Mouse (Mus musculus): ENCODE measurements around the gene Gpr182.

DNA sequence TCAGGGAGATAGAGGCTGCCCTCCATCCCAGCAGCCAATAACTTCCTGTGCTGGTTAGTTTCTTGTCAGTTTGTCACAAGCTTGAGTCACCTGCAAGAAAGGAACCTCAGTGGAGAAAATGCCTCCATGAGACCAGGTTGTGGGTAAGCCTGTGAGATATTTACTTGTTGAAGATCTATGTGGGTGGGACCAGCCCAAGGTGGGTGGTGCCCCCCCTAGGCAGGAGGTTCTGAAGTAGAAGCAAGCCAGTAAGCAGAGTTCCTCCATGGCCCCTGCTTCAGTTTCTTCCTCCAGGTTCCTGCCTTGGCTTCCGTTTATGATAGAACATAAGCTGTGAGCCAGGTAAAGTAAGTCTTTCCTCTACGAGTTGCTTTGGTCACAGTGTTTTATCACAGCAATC is 15.3 kb downstream of the Gpr182 start:
- TF ChIP-seq CTCF (IDR thresholded peaks at IDR 0.05; ENCODE audit: low read depth): no peak
- TF ChIP-seq EP300 (IDR thresholded peaks at IDR 0.05; ENCODE audit: low read depth): no peak
